Mouse (Mus musculus): ENCODE results near the gene Olfr9.
"Not testable (repeated sequence)": the region's sequence is repeated elsewhere in the genome, so short reads cannot be mapped to it uniquely, and the experiment has no call there.

Olfr9 gene

DNA sequence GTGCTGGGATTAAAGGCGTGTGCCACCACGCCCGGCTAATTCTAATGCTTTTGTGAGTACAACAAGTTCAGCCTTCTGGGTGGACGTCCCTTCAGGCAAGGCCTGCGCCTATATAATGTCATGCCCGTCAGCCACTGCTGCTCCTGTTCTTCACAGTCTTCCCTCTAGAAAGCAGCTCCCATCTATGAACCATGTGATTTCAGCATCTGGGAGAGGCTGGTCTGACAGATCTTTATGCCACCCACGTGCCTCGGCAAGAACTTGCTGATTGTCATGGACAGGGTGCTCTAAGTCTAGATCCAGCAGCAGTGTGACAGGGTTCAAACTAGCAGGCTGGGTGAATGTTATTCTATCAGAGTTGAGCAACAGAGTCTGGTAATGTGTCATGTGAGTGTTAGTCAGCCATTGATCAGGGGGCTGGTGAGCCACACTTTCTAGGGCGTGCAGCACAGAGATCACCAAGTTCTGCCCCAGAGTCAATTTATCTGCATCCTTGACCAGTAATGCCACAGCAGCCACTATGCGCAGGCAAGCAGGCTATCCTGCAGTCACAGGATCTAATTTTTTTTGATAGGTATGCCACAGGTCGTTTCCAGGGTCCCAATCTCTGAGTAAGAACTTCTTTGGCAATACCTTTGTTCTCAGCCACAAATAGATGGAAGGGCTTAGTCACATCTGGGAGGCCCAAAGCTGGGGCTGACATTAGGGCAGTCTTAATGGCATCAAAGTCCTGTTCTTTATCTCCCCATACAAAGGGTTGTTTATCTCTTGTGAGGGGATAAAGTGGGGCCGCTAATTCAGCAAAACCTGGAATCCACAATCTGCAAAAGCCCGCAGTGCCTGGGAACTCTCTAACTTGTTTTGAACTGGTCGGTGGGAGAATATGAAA, 15.0 kb downstream of the Olfr9 start:
- DNase-seq (ENCODE audit: low read depth, low spot score) = no peak

- DNase-seq (ENCODE audit: low read depth, low spot score) = no peak
Measured at GRCm38 (mm10) chr10:129010288-129010841, 21.1 kb downstream of the Olfr9 start, which contains the start of gene Olfr763. TSS of gene Olfr763 (plus strand) at chr10:129010791.

- DNase-seq (ENCODE audit: low read depth, low spot score) = not testable (repeated sequence)
Measured at GRCm38 (mm10) chr10:129011511-129011910, 22.3 kb downstream of the Olfr9 start.

- DNase-seq (ENCODE audit: low read depth, low spot score) = no peak
Measured at GRCm38 (mm10) chr10:129014477-129014876, 25.2 kb downstream of the Olfr9 start.

GRCm38 (mm10) chr10:129023319-129023718, 34.1 kb downstream of the Olfr9 start:
- no peak for DNase-seq (ENCODE audit: low read depth, low spot score)

DNA sequence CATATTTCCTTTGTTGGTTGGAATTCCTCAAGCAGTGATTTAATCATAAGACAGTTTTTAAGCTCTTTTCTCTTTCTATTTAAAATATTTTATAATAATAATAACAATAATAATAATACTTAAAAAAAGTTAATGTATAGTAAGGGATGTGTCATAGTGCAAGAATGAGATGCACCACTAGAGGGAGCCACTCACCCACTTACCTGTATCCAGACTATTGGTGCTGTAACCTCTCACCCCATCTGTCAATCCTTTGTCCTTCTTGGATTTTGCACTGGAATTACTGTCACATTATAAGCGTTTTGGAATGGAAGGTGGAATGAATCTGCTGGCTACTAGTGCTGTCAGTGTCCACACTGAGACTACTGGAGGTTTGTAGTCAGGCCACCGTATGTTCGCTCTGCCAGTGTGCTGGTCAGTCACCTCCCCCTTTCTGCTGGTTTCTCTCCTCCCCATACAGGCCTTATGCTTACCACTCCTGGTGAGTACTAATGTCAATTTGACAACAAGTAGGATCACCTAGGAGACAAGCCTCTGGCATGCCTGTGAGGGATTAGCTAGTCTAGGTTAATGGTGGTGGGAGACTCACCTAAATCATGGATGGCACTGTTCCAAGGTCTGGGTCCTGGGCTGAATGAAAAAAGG, 36.9 kb downstream of the Olfr9 start:
- DNase-seq (ENCODE audit: low read depth, low spot score) = peak; percentile 65

- no peak for DNase-seq (ENCODE audit: low read depth, low spot score)
Measured at GRCm38 (mm10) chr10:129028343-129028742, 39.1 kb downstream of the Olfr9 start.

DNA sequence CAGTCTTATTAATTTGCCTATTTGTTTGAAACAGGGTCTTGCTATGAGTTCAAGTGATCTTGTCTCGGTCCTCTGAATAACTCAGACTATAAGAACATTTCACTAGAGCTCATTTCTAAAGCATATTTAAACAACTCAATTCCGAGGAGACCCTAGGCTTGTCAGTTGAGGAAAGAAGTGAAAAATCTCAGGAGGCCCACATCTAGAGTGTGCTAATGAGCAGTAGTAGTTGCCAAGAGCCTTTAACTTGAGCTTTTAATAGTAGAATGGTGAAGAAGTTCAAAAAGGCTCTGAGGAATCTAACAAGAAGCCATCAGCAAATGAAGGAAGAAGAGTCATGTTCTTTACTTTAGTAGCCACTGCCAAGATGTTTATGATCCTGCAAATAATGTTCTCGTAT, 50.6 kb downstream of the Olfr9 start, which contains the start of gene Olfr764-ps1:
Olfr764-ps1 (minus strand) TSS at position 101 of the 400 bp plus-strand sequence.
- DNase-seq (ENCODE audit: low read depth, low spot score) = no peak
